Mouse (Mus musculus) left cerebral cortex, adult 18-20 months (tissue): ENCODE results near the gene Sept3. TPM values are rescaled to one million over a fixed set of nuclear protein-coding genes. Genes with fewer than 3 reads are reported as not detected.

Experiments
- DNase-seq, 2 experiments: peaks; one replicate each; pipeline ENCODE4 v3.0.0; 2021 to 2022; ENCODE audit warnings: low spot score in 2 of 2, mixed read lengths in 1 of 2
- total RNA-seq, 2 experiments: library from RNA; stranded (reverse); gene quantifications; 2 replicates each; pipeline ENCODE4 v1.2.3; 2021

Sept3 gene
- total RNA-seq, 2 experiments from 2014 or later = 494 to 520 TPM

GRCm38 (mm10) chr15:82268783-82269182, 5.9 kb upstream of the Sept3 start:
- DNase-seq = no peak

GRCm38 (mm10) chr15:82271201-82271600, 3.5 kb upstream of the Sept3 start:
- peak; percentile 77 to 86 for DNase-seq

GRCm38 (mm10) chr15:82272295-82272694, 2.4 kb upstream of the Sept3 start:
- DNase-seq = no peak

GRCm38 (mm10) chr15:82274927-82275901, 521 bp downstream of the Sept3 start:
- peak; percentile 78 to 88 for DNase-seq

GRCm38 (mm10) chr15:82277591-82277990, 2.9 kb downstream of the Sept3 start:
- peak; percentile 51 to 64 for DNase-seq

GRCm38 (mm10) chr15:82280638-82281037, 5.9 kb downstream of the Sept3 start:
- no peak for DNase-seq

- no peak for DNase-seq
Measured at GRCm38 (mm10) chr15:82286157-82286556, 11.5 kb downstream of the Sept3 start.

GRCm38 (mm10) chr15:82290252-82290651, 15.6 kb downstream of the Sept3 start:
- DNase-seq = no peak

GRCm38 (mm10) chr15:82292851-82293250, 18.2 kb downstream of the Sept3 start:
- no peak for DNase-seq

GRCm38 (mm10) chr15:82293271-82293711, 18.6 kb downstream of the Sept3 start:
- DNase-seq = no peak

GRCm38 (mm10) chr15:82294059-82294458, 19.4 kb downstream of the Sept3 start:
- DNase-seq = no peak

- DNase-seq = no peak
Measured at GRCm38 (mm10) chr15:82298764-82299561, 24.3 kb downstream of the Sept3 start, which contains the start of gene Wbp2nl. Gene Wbp2nl (plus strand): TSS chr15:82298954.

GRCm38 (mm10) chr15:82307107-82307506, 32.4 kb downstream of the Sept3 start:
- DNase-seq = no peak

- DNase-seq = no peak
Measured at GRCm38 (mm10) chr15:82308416-82308815, 33.7 kb downstream of the Sept3 start.

- DNase-seq = no peak
Measured at GRCm38 (mm10) chr15:82317839-82318238, 43.1 kb downstream of the Sept3 start.

- DNase-seq = no peak
Measured at GRCm38 (mm10) chr15:82319613-82320012, 44.9 kb downstream of the Sept3 start.

GRCm38 (mm10) chr15:82322195-82322594, 47.5 kb downstream of the Sept3 start:
- DNase-seq = no peak

GRCm38 (mm10) chr15:82325382-82325781, 50.7 kb downstream of the Sept3 start:
- DNase-seq = no peak

GRCm38 (mm10) chr15:82335194-82335593, 60.5 kb downstream of the Sept3 start:
- DNase-seq = no peak

- DNase-seq = no peak
Measured at GRCm38 (mm10) chr15:82336629-82337028, 61.9 kb downstream of the Sept3 start.

GRCm38 (mm10) chr15:82337875-82338274, 63.2 kb downstream of the Sept3 start:
- DNase-seq = no peak
